Mouse (Mus musculus) telencephalon, adult 2 months (tissue): ENCODE data around the gene 2010111I01Rik.

Source experiments
- DNase-seq: peaks from one replicate; pipeline ENCODE4 v3.0.0-alpha.2; 2011; ENCODE audit warnings: low read depth, low spot score

2010111I01Rik gene

GRCm38 (mm10) chr13:63258671-63259070 is 294.0 kb downstream of the 2010111I01Rik start:
- DNase-seq = no peak

- DNase-seq = no peak
Observed at GRCm38 (mm10) chr13:63260133-63260532, 295.4 kb downstream of the 2010111I01Rik start.

DNA sequence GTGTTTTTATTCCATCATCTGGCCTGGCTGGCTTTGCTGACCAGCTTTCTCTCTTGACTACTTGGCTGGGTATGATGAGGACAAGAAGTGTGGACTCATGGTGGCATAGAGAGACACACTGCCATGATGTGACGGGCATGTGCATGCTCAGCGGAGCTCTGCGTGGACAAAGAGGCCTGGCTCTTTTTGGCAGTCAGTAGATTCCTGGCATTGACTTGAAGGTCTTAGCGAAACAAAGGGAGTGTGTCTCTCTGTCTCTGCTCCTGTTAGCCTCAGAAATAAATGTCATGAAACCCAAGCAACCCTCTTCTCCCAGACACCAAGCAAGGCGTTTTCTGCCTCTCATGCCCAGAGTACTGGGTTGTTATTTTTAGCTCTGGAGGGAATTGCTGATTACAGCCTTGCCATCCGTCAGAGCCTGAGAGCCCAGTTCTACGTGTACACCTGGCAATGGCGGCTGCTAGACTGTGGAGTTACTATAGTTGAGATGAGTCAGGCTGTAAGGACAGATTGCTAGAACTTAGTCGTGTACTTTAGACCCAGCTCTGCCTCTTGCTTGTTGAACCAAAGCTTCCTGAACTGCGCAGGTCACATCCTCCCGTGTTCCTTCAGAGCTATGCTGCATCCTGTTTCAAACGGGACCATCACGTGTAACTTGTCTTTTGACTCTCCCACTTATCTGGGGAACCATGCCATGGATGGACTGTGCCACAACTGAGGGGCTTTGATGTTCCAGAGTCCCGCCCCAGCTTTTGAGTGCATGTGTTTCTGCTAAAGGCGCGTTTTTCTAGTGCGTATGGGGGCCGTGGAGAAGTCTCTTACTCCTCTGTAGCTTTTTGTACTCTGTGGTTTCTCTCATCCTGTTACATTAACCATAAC is 296.3 kb downstream of the 2010111I01Rik start:
- DNase-seq = no peak

GRCm38 (mm10) chr13:63261676-63262075 is 297.0 kb downstream of the 2010111I01Rik start:
- DNase-seq = no peak

DNA sequence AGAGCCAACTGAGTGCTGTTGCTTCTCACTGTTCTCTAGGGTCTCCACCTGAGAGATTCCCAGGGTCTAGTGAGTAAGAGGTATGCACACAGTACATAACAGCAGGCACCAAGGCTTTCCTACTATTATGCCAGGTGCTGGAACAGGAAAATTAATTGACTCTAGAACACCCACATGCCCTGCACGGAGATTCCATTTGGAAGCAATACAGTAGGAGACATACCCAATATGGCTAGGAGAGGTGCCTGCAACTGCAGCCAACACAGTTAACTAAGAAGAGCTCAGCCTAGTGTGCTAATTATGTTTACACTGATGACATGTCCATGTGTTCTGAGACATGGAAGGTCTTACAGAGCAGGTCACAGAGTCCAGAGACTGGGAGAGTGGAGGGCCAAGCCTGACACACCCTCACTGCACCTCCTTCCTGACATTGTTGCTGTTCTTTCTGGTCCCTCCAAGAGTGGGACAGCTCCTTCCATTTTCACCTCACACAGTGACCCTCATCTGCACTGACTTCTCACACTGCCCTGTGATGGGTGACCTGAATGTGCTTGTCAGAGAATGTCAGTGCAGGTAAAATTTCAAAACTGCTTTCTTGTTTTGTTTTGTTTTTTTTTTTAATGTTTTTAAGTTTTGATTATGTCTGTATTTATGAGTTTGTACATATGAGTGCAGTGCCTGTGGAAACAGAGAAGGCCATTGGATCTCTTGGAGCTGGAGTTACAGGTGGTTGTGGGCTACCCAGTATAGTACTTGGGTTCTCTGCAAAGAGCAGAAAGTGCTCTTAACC is 297.7 kb downstream of the 2010111I01Rik start:
- no peak for DNase-seq

DNA sequence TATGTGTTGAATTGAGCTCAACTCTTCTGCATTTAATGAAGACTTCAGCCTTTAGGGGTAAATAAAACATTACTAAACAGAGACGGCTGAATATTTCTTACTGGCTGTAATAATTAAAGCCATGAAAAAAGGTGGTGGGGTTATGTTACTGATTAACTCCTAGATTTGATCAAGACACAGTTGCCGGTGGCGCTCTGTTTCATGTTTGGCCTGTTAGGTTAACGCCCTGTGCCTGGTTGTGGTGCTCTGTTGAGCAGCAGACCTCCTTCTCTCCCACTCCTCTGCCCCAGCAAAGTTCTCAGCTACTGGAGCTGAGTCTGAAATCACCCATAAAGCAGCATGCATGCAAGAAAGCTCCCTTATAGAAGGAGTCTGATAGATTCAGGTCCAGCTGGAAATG is 303.7 kb downstream of the 2010111I01Rik start:
- no peak for DNase-seq

- DNase-seq = no peak
Observed at GRCm38 (mm10) chr13:63268776-63269175, 304.1 kb downstream of the 2010111I01Rik start.

DNA sequence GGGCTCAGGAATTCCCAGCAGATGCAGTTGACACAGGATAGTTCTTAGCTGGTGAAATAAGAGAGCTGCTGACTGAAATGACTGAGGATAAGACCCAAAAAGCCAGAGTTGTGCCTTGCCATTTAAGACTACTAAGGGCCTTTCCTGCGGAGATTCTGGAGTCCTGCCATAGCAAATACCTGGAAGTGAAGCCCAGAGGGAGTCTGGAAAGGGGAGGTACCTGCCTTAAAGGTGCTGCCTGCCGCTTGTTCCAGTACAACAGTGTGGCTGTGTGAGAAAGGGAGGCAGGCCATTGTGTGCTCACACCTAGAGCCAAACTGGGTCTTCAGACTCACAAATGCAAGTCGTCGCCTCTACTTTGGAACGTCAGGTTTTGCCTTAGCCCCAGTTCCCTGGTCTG is 305.5 kb downstream of the 2010111I01Rik start:
- DNase-seq = no peak

DNA sequence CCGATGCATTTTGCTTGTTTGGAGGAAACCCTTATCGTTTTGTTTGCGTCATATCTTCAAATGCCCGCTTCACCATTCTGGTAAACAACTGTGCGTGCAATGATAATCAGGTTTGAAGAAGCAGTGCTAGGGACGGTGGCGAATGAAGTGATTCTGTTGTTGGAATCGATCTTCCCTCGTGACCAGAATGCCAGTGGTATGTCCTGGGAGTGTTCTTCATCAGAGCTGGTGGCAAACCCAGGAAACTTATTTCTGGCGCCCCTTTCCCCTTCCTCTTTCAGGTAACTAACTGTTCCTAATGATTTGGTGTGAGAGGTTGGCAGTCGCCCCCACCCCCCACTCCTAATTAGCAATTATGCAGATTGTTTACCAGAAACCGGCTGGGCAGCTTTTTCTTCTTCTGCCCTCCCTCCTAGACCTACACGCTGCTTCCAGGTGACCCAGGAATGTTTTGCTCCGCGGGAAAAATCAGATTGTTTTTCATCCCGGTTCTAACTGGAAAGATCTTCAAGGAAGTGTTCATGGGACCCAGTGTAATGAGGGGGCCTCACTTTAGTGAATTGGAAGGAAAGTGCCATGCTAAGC is 307.4 kb downstream of the 2010111I01Rik start:
- no peak for DNase-seq

GRCm38 (mm10) chr13:63272602-63273229 is 308.0 kb downstream of the 2010111I01Rik start:
- DNase-seq = no peak

GRCm38 (mm10) chr13:63273859-63274258 is 309.2 kb downstream of the 2010111I01Rik start:
- DNase-seq = no peak

DNA sequence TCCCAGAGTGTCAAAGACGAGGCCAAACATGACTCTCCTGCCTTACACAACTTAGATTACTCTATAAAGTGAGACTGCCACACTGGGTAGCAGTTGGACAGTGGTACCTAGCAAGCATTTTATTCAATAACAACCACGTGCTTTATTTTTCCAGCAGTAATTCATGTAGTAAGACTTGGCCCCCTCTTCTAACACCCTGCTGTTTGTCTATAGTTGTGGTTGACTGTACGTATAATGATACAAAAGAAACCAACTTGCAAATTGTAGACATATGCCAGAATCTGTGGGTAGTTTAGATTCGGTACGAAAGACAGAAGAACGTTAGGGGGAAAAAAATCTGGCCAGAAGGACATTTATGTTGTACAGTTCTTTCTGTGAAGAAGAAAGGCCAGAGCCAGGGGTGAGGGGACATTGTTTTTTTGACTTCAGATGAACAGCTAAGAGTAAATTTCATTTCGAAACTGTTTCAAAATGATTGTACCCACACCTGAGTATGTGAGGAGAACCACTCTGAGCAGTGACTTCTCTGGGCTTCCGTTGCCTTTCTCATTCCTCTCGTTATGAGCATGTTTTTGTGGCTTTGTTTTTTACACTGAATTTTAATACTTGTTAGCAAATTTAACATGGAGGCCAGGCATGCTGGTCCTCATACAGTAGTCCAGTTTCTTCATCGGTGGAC is 309.9 kb downstream of the 2010111I01Rik start:
- no peak for DNase-seq

DNA sequence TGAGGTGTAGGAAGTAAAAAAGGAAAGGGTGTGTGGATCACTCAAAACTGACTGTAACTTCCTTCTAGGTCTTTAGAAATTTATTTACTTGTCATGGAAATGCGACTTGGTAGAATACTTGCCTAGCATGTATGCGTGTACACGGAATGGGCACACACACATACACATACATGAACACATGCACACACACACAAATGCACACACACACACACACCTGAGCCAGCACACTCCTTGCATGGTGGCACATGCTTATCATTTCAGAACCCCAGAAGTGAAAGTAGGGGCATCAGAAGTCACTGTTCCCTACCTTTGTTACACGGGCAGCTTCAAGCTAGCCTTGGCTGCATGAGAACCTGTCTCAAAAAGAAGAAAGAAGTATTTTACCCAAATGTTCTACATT is 311.7 kb downstream of the 2010111I01Rik start:
- DNase-seq = no peak

DNA sequence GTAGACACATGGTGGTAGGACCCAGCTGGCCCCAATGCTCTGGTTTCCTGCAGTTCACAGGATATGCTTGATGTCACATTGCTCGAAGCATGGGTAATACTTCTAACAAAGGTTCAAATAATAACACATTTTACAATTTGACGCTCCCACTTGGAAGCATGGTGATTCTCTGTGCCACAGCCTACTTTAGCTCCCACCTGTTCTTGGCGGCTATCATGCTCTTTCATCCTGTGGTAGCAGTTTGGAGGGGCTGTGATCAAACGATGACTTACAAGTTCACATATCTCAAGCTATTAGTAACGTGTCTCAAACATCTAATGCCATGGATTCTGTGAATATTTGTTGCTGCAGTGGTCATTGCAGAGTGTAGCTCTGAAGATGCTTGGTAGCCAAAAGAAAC is 312.6 kb downstream of the 2010111I01Rik start:
- DNase-seq = no peak

DNA sequence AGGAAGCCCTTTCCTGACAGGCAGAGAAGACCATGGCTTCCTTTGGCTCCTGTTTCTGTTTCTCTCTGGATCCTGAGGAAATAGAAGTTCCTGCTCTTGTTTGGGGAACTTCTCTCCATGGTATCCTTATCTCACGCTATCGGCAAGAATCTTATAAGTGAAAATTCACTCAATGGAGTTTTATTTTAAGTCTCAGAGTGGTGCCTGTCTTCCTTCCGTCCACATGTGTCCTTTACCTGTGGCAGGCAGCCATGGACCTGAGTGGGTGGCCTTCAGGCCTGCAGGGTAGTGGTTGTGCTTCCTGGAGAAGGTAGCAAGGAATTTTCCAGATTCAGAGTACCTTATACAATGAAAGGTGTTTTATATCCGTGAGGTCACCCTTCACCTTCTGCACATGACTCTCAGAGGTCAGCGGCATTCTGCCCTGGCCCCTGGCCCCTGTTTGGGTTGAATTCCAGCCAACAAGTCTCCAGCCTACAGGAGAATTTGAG is 313.5 kb downstream of the 2010111I01Rik start:
- DNase-seq = no peak

GRCm38 (mm10) chr13:63278796-63279475 is 314.2 kb downstream of the 2010111I01Rik start:
- DNase-seq = no peak

- DNase-seq = no peak
Observed at GRCm38 (mm10) chr13:63279807-63280206, 315.1 kb downstream of the 2010111I01Rik start.

GRCm38 (mm10) chr13:63280344-63280743 is 315.7 kb downstream of the 2010111I01Rik start:
- DNase-seq = no peak

DNA sequence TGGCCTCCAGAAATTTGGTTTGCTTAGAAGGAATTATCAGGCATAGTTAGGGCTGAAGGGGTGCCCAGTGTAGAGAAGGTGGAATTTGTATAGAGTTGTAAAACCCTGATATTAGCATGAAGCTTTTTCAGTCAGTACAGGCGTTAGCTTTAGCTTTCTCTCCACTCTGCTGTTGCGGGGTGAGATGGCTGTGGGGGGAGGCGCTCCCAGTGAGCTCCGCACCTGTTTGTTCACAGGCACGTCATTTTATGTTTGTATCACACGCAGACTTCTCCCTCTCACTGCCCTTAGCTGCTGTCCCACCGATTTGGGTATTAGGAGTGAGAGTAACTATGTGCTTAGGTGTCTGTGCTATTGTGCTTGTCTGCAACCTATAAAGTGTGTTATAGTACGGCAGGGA is 316.5 kb downstream of the 2010111I01Rik start:
- no peak for DNase-seq

GRCm38 (mm10) chr13:63283236-63283635 is 318.5 kb downstream of the 2010111I01Rik start:
- no peak for DNase-seq
